Mouse (Mus musculus) midbrain, embryonic 14.5 days (tissue): ENCODE measurements around the gene Ephb1. TPM values are rescaled to one million over a fixed set of nuclear protein-coding genes. Genes with fewer than 3 reads are reported as not detected.

Source experiments
- ATAC-seq: fragments of 200-750 bp; cut with Nextera tagmentation; 2 replicates; pipeline ENCODE4 v1.8.0; 2017; ENCODE audit warnings: moderate number of reproducible peaks, moderate library complexity; ENCODE audit not compliant: low FRiP score, low TSS enrichment
- DNase-seq: peaks from one replicate; pipeline ENCODE4 v3.0.0-alpha.2; 2015
- H3K27ac ChIP-seq: fragments of 300-500 bp; sonication (generic); replicated peaks from 2 replicates; pipeline ENCODE4 v1.5.1; 2014; ENCODE audit warnings: mild to moderate bottlenecking, low read depth, low read length, moderate library complexity
- H3K27me3 ChIP-seq: fragments of 300-500 bp; sonication (generic); 2 replicates; pipeline ENCODE4 v1.6.1; 2014; ENCODE audit warnings: low read length, control low read depth, mixed read lengths; ENCODE audit not compliant: control insufficient read depth, insufficient read depth
- H3K36me3 ChIP-seq: fragments of 300-500 bp; sonication (generic); 2 replicates; pipeline ENCODE4 v1.6.1; 2014; ENCODE audit warnings: low read length, control low read depth; ENCODE audit not compliant: control insufficient read depth, insufficient read depth
- H3K4me1 ChIP-seq: fragments of 300-500 bp; sonication (generic); 2 replicates; pipeline ENCODE4 v1.6.1; 2014; ENCODE audit warnings: mild to moderate bottlenecking, antibody characterized with exemption, low read length, control low read depth; ENCODE audit not compliant: control insufficient read depth, insufficient read depth
- H3K4me2 ChIP-seq: fragments of 300-500 bp; sonication (generic); 2 replicates; pipeline ENCODE4 v1.6.1; 2014; ENCODE audit warnings: mild to moderate bottlenecking, low read length, moderate library complexity
- H3K4me3 ChIP-seq: fragments of 300-500 bp; sonication (generic); replicated peaks from 2 replicates; pipeline ENCODE4 v1.5.1; 2014; ENCODE audit warnings: low read depth, low read length
- H3K9ac ChIP-seq: fragments of 300-500 bp; sonication (generic); replicated peaks from 2 replicates; pipeline ENCODE4 v1.6.1; 2014; ENCODE audit warnings: mild to moderate bottlenecking, low read length, moderate library complexity
- H3K9me3 ChIP-seq: fragments of 300-500 bp; sonication (generic); 2 replicates; pipeline ENCODE4 v1.6.1; 2016; ENCODE audit warnings: low read length, control low read depth, mixed read lengths; ENCODE audit not compliant: control insufficient read depth
- WGBS: fragments of 180-500 bp; shearing (Covaris S2); extraction: QIAGEN DNeasy Blood & Tissue Kit; methylation state at CpG from one replicate; pipeline ENCODE4 v1.1.7; 2014; 5-methylcytosine and 5-hydroxymethylcytosine counted together
- polyA plus RNA-seq: library from polyadenylated mRNA; unstranded; fragments of >200 nt; fragmentation: Nextera tagmentation; extraction: Ambion mirVana; gene quantifications from 2 replicates; pipeline ENCODE4 v1.2.1, GENCODE M21; 2014

The Ephb1 gene
- polyA plus RNA-seq, 1 experiment from 2014 or later = 93.9 TPM

GRCm38 (mm10) chr9:102355726-102356125, 1.2 kb upstream of the Ephb1 start:
- no peak overlapping the region for H3K27ac ChIP-seq
- H3K4me1 ChIP-seq = peaks cover 11% of the 10 kb centered on the region
- H3K4me2 ChIP-seq = no peak overlapping the region
- H3K9me3 ChIP-seq = no peaks in the 10 kb centered on the region
- DNase-seq (no peak), ATAC-seq (no peak)
- WGBS = 50% methylated on average over 3 of the region's 3 CpGs
- H3K9ac ChIP-seq = no peak overlapping the region
- peaks cover 5% of the 10 kb centered on the region; the same call in 1 of the 2 replicates for H3K27me3 ChIP-seq
- no peaks in the 10 kb centered on the region for H3K36me3 ChIP-seq
- H3K4me3 ChIP-seq = no peak overlapping the region

GRCm38 (mm10) chr9:102353636-102354491, 629 bp downstream of the Ephb1 start:
- H3K9me3 ChIP-seq = no peaks in the 10 kb centered on the region
- H3K4me2 ChIP-seq = peak overlapping the region; percentile 63
- ATAC-seq (peak; percentile 34), DNase-seq (peak; percentile 70)
- H3K36me3 ChIP-seq = no peaks in the 10 kb centered on the region
- H3K27me3 ChIP-seq = peaks cover 5% of the 10 kb centered on the region; the same call in 1 of the 2 replicates
- H3K27ac ChIP-seq = peak overlapping the region; percentile 90
- peak overlapping the region; percentile 98 for H3K9ac ChIP-seq
- H3K4me3 ChIP-seq = peak overlapping the region; percentile 95
- under 1% methylated on average over 70 of the region's 70 CpGs for WGBS
- H3K4me1 ChIP-seq = peaks cover 26% of the 10 kb centered on the region

GRCm38 (mm10) chr9:102353056-102353635, 1.3 kb downstream of the Ephb1 start:
- Histone ChIP-seq H3K4me2 (peak overlapping the region; percentile 63), H3K27ac (peak overlapping the region; percentile 90), H3K9me3 (no peaks in the 10 kb centered on the region), H3K4me1 (peaks cover 33% of the 10 kb centered on the region), H3K36me3 (no peaks in the 10 kb centered on the region), H3K4me3 (peak overlapping the region; percentile 95), H3K9ac (peak overlapping the region; percentile 98), H3K27me3 (peaks cover 5% of the 10 kb centered on the region; the same call in 1 of the 2 replicates)
- DNase-seq (peak; percentile 75), ATAC-seq (no peak)
- under 1% methylated on average over 31 of the region's 38 CpGs for WGBS

GRCm38 (mm10) chr9:102352186-102353055, 2.1 kb downstream of the Ephb1 start:
- Histone ChIP-seq H3K27me3 (peaks cover 4% of the 10 kb centered on the region; the same call in 1 of the 2 replicates), H3K36me3 (no peaks in the 10 kb centered on the region), H3K4me1 (peaks cover 36% of the 10 kb centered on the region), H3K9me3 (no peaks in the 10 kb centered on the region), H3K4me2 (peak overlapping the region; percentile 63), H3K4me3 (peak overlapping the region; percentile 95), H3K27ac (peak overlapping the region; percentile 90), H3K9ac (peak overlapping the region; percentile 98)
- DNase-seq (peak; percentile 69), ATAC-seq (no peak)
- WGBS = 2% methylated on average over 30 of the region's 30 CpGs

- H3K9me3 ChIP-seq = no peaks in the 10 kb centered on the region
- WGBS = 5% methylated on average over 10 of the region's 10 CpGs
- H3K27me3 ChIP-seq = no peaks in the 10 kb centered on the region; the same call in 1 of the 2 replicates
- H3K4me1 ChIP-seq = peaks cover 39% of the 10 kb centered on the region
- ATAC-seq (no peak), DNase-seq (peak; percentile 69)
- peak overlapping the region; percentile 98 for H3K9ac ChIP-seq
- peak overlapping the region; percentile 95 for H3K4me3 ChIP-seq
- peak overlapping the region; percentile 63 for H3K4me2 ChIP-seq
- H3K36me3 ChIP-seq = no peaks in the 10 kb centered on the region
- H3K27ac ChIP-seq = peak overlapping the region; percentile 90
Measured at GRCm38 (mm10) chr9:102351721-102352120, 2.8 kb downstream of the Ephb1 start.

- H3K27ac ChIP-seq = peak overlapping the region; percentile 90
- H3K27me3 ChIP-seq = no peaks in the 10 kb centered on the region; the same call in 1 of the 2 replicates
- peak overlapping the region; percentile 98 for H3K9ac ChIP-seq
- DNase-seq (no peak), ATAC-seq (no peak)
- WGBS = 47% methylated on average over 5 of the region's 5 CpGs
- H3K4me1 ChIP-seq = peaks cover 44% of the 10 kb centered on the region
- peak overlapping the region; percentile 63 for H3K4me2 ChIP-seq
- peak overlapping the region; percentile 95 for H3K4me3 ChIP-seq
- no peaks in the 10 kb centered on the region for H3K36me3 ChIP-seq
- H3K9me3 ChIP-seq = no peaks in the 10 kb centered on the region
Measured at GRCm38 (mm10) chr9:102351221-102351620, 3.3 kb downstream of the Ephb1 start.

GRCm38 (mm10) chr9:102350696-102351095, 3.8 kb downstream of the Ephb1 start:
- peak overlapping the region; percentile 95 for H3K4me3 ChIP-seq
- no peaks in the 10 kb centered on the region; the same call in 1 of the 2 replicates for H3K27me3 ChIP-seq
- H3K27ac ChIP-seq = no peak overlapping the region
- DNase-seq = no peak
- no peak overlapping the region; the same call in 1 of the 2 replicates for H3K9ac ChIP-seq
- ATAC-seq = no peak
- H3K4me1 ChIP-seq = peaks cover 47% of the 10 kb centered on the region
- WGBS = 88% methylated on average over 6 of the region's 6 CpGs
- no peaks in the 10 kb centered on the region for H3K9me3 ChIP-seq
- peak overlapping the region; percentile 63 for H3K4me2 ChIP-seq
- H3K36me3 ChIP-seq = no peaks in the 10 kb centered on the region

- H3K27ac ChIP-seq = no peak overlapping the region
- H3K36me3 ChIP-seq = no peaks in the 10 kb centered on the region
- no peak for DNase-seq
- no peak for ATAC-seq
- peaks cover 53% of the 10 kb centered on the region for H3K4me1 ChIP-seq
- 89% methylated on average over 6 of the region's 6 CpGs for WGBS
- peak overlapping the region; percentile 19 for H3K4me2 ChIP-seq
- no peaks in the 10 kb centered on the region for H3K27me3 ChIP-seq
- H3K9ac ChIP-seq = no peak overlapping the region
- no peak overlapping the region for H3K4me3 ChIP-seq
- H3K9me3 ChIP-seq = no peaks in the 10 kb centered on the region
Measured at GRCm38 (mm10) chr9:102350076-102350475, 4.4 kb downstream of the Ephb1 start.
